Mouse (Mus musculus) lung, postnatal 0 days (tissue): ENCODE data around the gene Nol3. TPM values are rescaled to one million over a fixed set of nuclear protein-coding genes. Genes with fewer than 3 reads are reported as not detected.
"Not testable (repeated sequence)": the region's sequence is repeated elsewhere in the genome, so short reads cannot be mapped to it uniquely, and the experiment has no call there.

Experiments
- ATAC-seq: fragments of 200-750 bp; cut with Nextera tagmentation; 2 replicates; pipeline ENCODE4 v1.8.0; 2017; ENCODE audit warnings: moderate library complexity
- DNase-seq: peaks from one replicate; pipeline ENCODE4 v3.0.0-alpha.2; 2016; ENCODE audit warnings: low spot score
- H3K27ac ChIP-seq: fragments of 300-500 bp; sonication (generic); 2 replicates; pipeline ENCODE4 v1.5.1; 2014; ENCODE audit warnings: antibody characterized with exemption, mild to moderate bottlenecking, low read length, mixed read lengths
- H3K27me3 ChIP-seq: fragments of 300-500 bp; sonication (generic); replicated peaks from 2 replicates; pipeline ENCODE4 v1.6.1; 2014; ENCODE audit warnings: low read length, mixed read lengths; ENCODE audit not compliant: insufficient read depth
- H3K36me3 ChIP-seq: fragments of 300-500 bp; sonication (generic); 2 replicates; pipeline ENCODE4 v1.6.1; 2014; ENCODE audit warnings: low read length, mixed read lengths; ENCODE audit not compliant: insufficient read depth
- H3K4me1 ChIP-seq: fragments of 300-500 bp; sonication (generic); 2 replicates; pipeline ENCODE4 v1.6.1; 2014; ENCODE audit warnings: antibody characterized with exemption, low read depth, low read length, mixed read lengths; ENCODE audit not compliant: insufficient read depth
- H3K4me2 ChIP-seq: fragments of 300-500 bp; sonication (generic); replicated peaks from 2 replicates; pipeline ENCODE4 v1.6.1; 2014; ENCODE audit warnings: low read depth, mild to moderate bottlenecking, low read length, moderate library complexity, mixed read lengths
- H3K4me3 ChIP-seq: fragments of 300-500 bp; sonication (generic); 2 replicates; pipeline ENCODE4 v1.5.1; 2014; ENCODE audit warnings: low read depth, low read length
- H3K9ac ChIP-seq: fragments of 300-500 bp; sonication (generic); replicated peaks from 2 replicates; pipeline ENCODE4 v1.6.1; 2014; ENCODE audit warnings: low read depth, mild to moderate bottlenecking
- H3K9me3 ChIP-seq: fragments of 300-500 bp; sonication (generic); 2 replicates; pipeline ENCODE4 v1.6.1; 2016; ENCODE audit warnings: low read length, mixed read lengths
- CTCF ChIP-seq: IDR thresholded peaks from 2 replicates; pipeline ENCODE4 v1.5.1; 2016; ENCODE audit warnings: antibody characterized with exemption, mild to moderate bottlenecking
- EP300 ChIP-seq: IDR thresholded peaks from 2 replicates; pipeline ENCODE4 v1.6.1; 2016; ENCODE audit warnings: antibody characterized with exemption, mild to moderate bottlenecking, control low read depth
- whole genome bisulfite sequencing: fragments of 180-500 bp; shearing (Covaris S2); extraction: QIAGEN DNeasy Blood & Tissue Kit; methylation state at CpG from one replicate; pipeline ENCODE4 v1.1.7; 2014; 5-methylcytosine and 5-hydroxymethylcytosine counted together
- polyA plus RNA-seq: library from polyadenylated mRNA; unstranded; fragments of >200 nt; fragmentation: Nextera tagmentation; extraction: Ambion mirVana; gene quantifications from 2 replicates; pipeline ENCODE4 v1.2.1, GENCODE M21; 2015

Gene Nol3
- polyA plus RNA-seq, 1 experiment from 2014 or later: 1.3 TPM

GRCm38 (mm10) chr8:105291802-105292201, 15.9 kb downstream of the Nol3 start:
- peaks cover 13% of the 10 kb centered on the region for H3K4me1 ChIP-seq
- not testable (repeated sequence) for H3K36me3 ChIP-seq, H3K27me3 ChIP-seq, H3K4me3 ChIP-seq, H3K27ac ChIP-seq, H3K4me2 ChIP-seq, DNase-seq, H3K9me3 ChIP-seq, H3K9ac ChIP-seq, ATAC-seq
- peak; percentile 35 for TF ChIP-seq CTCF
- WGBS: 63% methylated on average over 3 of the region's 3 CpGs

- Histone ChIP-seq H3K9ac (no peak overlapping the region), H3K4me1 (peaks cover 17% of the 10 kb centered on the region), H3K4me2 (no peak overlapping the region), H3K27ac (no peak overlapping the region), H3K9me3 (no peaks in the 10 kb centered on the region), H3K27me3 (0 out of 2 replicates have a peak, but pooled peaks cover 4% of the 10 kb centered on the region), H3K4me3 (no peak overlapping the region), H3K36me3 (no peaks in the 10 kb centered on the region)
- TF ChIP-seq EP300: no peak
- no peak for TF ChIP-seq CTCF
- ATAC-seq: no peak
- no peak for DNase-seq
- WGBS: 65% methylated on average over 7 of the region's 7 CpGs
Observed at GRCm38 (mm10) chr8:105292471-105292870, 16.5 kb downstream of the Nol3 start.

- Histone ChIP-seq H3K4me1 (peaks cover 17% of the 10 kb centered on the region), H3K9ac (no peak overlapping the region), H3K9me3 (no peaks in the 10 kb centered on the region), H3K27me3 (0 out of 2 replicates have a peak, but pooled peaks cover 4% of the 10 kb centered on the region), H3K27ac (no peak overlapping the region), H3K4me2 (no peak overlapping the region), H3K36me3 (no peaks in the 10 kb centered on the region), H3K4me3 (no peak overlapping the region)
- TF ChIP-seq CTCF: no peak
- TF ChIP-seq EP300: no peak
- ATAC-seq: no peak
- DNase-seq: no peak
- WGBS: 70% methylated on average over 19 of the region's 19 CpGs
Observed at GRCm38 (mm10) chr8:105293405-105293804, 17.5 kb downstream of the Nol3 start.

GRCm38 (mm10) chr8:105294776-105295175, 18.8 kb downstream of the Nol3 start:
- DNase-seq (no peak), ATAC-seq (no peak)
- H3K4me2 ChIP-seq: peak overlapping the region; percentile 51
- H3K27ac ChIP-seq: peak overlapping the region; percentile 57; the same call in 1 of the 2 replicates
- H3K9me3 ChIP-seq: no peaks in the 10 kb centered on the region
- 0 out of 2 replicates have a peak, but pooled peaks cover 4% of the 10 kb centered on the region for H3K27me3 ChIP-seq
- H3K36me3 ChIP-seq: 0 out of 2 replicates have a peak, but pooled peaks cover under 1% of the 10 kb centered on the region
- TF ChIP-seq EP300: no peak
- TF ChIP-seq CTCF: no peak
- no peak overlapping the region for H3K4me3 ChIP-seq
- WGBS: 51% methylated on average over 9 of the region's 9 CpGs
- H3K9ac ChIP-seq: no peak overlapping the region
- H3K4me1 ChIP-seq: peaks cover 18% of the 10 kb centered on the region

GRCm38 (mm10) chr8:105295256-105295655, 19.3 kb downstream of the Nol3 start:
- Histone ChIP-seq H3K9ac (no peak overlapping the region), H3K4me1 (peaks cover 13% of the 10 kb centered on the region), H3K9me3 (no peaks in the 10 kb centered on the region), H3K27me3 (0 out of 2 replicates have a peak, but pooled peaks cover 2% of the 10 kb centered on the region), H3K4me2 (peak overlapping the region; percentile 51), H3K36me3 (0 out of 2 replicates have a peak, but pooled peaks cover 5% of the 10 kb centered on the region), H3K4me3 (peak overlapping the region; percentile 29), H3K27ac (peak overlapping the region; percentile 57)
- DNase-seq: no peak
- no peak for TF ChIP-seq EP300
- ATAC-seq: no peak
- WGBS: 49% methylated on average over 11 of the region's 11 CpGs

- Histone ChIP-seq H3K9me3 (no peaks in the 10 kb centered on the region), H3K4me3 (peak within 1 kb of the TSS; percentile 93), H3K36me3 (peaks cover 9% of the 10 kb centered on the region; the same call in 1 of the 2 replicates), H3K27me3 (no peaks in the 10 kb centered on the region), H3K4me1 (peaks cover 9% of the 10 kb centered on the region; the same call in 1 of the 2 replicates), H3K27ac (peak within 1 kb of the TSS; percentile 74), H3K4me2 (peak within 1 kb of the TSS; percentile 81), H3K9ac (no peak within 1 kb of the TSS)
- peak; percentile 47 for DNase-seq
- WGBS: 33% methylated on average over 11 of the region's 11 CpGs
- ATAC-seq: peak; percentile 17; the same call in 1 of the 2 replicates
- TF ChIP-seq EP300: peak; percentile 70
- no peak for TF ChIP-seq CTCF
Observed at GRCm38 (mm10) chr8:105295895-105296573, 20.1 kb downstream of the Nol3 start, which contains the start of gene Exoc3l. TSS of gene Exoc3l (minus strand) at chr8:105296101.
